Mouse (Mus musculus) cerebellum, postnatal 25 days (tissue): ENCODE results near the gene Elk3.

ENCODE experiments used
- DNase-seq, 2 experiments: peaks; one replicate each; pipeline ENCODE4 v3.0.0; 2021; ENCODE audit warnings: mixed read lengths in 2 of 2

Elk3 gene

GRCm38 (mm10) chr10:93265833-93266232 is 45.1 kb downstream of the Elk3 start:
- no peak for DNase-seq

DNA sequence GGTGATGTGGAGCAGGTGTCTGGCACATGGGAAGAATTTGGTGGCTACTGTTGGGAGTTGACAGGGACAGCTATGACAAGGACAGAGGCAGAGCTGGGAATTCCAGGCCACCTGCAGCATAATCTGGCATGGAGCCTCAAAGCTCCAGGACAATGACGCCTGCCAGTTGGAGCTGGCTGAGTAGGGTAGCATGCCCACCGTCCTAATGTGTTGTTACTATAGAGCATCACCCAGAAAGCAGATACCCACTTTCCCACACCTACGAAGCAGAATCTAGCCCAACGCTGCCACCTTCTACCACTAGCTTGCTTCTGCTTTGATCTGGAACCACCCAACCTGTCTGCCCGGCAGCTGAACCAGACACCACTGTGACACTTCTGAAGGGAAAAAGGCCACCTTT is 46.9 kb downstream of the Elk3 start:
- peak; percentile 60 to 64 for DNase-seq

DNA sequence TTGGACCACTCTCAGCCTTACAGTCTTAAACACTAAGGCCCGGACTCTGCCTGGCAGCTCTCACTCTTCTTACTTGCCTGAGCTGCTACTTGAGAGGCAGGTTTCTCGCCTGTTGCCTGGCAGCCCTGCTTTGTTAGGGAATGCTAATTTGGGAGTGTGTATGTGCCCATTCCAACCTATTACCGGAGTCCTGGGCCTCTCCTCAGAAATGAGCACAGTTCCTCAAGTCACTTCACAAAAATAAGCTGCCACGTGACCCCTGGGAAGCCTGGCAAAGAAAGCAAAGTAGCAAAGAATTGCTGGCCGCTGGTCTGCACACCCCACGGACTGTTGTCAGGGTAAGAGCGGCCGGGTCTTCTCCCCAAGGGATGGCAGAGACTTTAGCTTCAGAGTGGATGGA is 47.5 kb downstream of the Elk3 start:
- DNase-seq, result no peak

DNA sequence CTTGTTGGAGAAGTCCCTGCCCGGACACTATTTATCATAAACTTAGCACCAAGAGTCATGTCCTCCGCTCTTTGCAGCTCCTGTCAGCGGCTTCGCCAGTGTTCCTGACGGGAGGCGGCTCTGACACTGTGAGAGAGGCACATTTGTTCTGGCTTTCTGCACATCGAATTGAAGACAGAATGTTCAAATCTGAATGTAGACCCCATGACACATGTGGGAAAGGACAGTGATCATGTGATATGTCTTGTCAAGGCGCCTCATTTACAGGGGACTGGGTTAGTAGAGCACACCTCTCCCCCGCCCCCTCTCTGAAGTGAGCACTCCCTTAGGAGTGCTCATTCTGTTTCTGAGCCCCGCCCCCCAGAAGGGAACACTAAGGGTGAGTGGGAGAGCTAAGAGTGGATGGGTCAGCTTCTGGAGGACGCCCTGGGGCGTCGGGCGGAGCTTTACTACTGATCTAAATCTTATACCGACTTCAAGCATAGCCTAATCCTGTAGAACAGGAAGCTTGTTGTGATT is 48.9 kb downstream of the Elk3 start:
- peak in 1 of 2 experiments; percentile 60 for DNase-seq

GRCm38 (mm10) chr10:93261132-93261980 is 49.6 kb downstream of the Elk3 start:
- peak; percentile 75 to 80 for DNase-seq

DNA sequence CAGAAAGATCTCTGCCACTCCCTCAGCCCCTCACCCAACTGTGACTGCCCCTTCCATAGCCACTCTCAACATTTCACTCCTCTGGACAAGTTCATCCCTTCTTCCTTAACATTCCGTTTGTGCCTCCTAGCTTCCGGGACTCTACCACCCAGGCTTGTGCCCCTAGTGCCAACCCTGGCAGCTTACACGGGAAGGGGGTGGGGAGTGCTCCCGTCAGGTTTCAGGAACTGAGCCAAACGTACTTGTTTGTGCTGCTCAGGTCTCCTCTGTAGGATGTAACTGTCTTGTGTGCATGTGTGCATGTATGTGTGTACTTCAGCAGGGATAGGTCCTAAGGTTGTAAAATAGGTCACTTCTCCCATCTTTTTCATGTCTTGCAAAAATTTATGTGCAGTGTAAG is 51.1 kb downstream of the Elk3 start:
- peak in 1 of 2 experiments; percentile 34 for DNase-seq

DNA sequence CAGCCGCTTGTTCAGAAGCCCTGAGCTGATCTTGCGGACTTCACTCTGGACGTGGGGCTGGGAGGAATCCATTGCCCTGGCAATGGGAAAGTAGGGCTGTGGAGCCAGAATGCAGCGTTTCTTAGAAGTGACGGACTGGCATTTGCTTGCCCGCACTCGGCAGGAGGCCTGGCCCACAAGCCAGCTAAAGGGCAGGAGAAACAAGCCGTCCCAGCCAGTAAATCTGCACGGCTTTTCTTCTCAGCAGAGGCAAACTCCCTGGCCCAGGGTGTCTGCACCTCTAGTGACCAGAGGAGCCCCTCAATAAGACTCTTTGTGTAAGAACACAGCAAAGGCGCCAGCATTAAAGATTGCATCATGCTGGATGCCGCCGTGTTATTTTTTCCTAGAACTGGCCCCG is 55.6 kb downstream of the Elk3 start:
- DNase-seq, result peak; percentile 88 to 92

DNA sequence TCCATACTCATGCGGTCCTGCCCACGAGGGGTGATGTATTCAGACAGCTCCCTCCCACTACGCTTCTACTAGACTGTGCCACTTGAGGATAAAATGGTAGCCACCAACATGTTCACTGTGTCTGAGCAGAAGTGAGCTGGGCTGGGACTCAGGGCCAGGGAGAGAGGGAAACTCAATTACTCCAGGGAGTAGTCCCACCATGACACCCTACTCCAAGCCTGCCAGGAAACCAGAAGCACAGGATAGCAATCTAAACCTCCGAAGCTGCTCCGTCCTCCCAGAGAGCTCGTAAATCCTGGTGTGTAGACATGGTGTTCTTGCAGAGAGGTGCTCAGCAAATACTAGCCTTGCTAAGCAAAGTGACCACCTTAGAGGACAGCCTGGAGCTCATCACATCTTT is 57.8 kb downstream of the Elk3 start:
- no peak for DNase-seq

DNA sequence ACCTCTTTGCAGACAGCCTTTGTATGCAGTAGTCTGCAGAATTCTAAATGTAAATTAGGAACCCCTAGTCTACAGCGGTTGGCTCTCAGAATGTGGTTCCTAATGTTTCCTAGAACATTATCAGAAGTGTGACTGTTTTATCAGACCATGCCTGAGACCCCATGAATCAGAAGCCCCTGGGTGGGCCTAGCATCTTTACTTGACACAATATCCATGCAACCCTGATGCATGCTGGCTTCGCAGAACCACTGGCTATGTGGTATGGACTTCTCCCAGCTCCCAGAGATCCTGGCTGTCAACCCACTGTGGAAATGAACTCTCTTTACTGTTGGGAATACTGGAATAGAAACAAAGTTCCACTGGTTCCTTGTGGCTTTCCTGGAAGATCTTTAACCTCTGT is 58.3 kb downstream of the Elk3 start:
- no peak for DNase-seq

- DNase-seq, result peak; percentile 58 to 72
Observed at GRCm38 (mm10) chr10:93251426-93251825, 59.5 kb downstream of the Elk3 start.

DNA sequence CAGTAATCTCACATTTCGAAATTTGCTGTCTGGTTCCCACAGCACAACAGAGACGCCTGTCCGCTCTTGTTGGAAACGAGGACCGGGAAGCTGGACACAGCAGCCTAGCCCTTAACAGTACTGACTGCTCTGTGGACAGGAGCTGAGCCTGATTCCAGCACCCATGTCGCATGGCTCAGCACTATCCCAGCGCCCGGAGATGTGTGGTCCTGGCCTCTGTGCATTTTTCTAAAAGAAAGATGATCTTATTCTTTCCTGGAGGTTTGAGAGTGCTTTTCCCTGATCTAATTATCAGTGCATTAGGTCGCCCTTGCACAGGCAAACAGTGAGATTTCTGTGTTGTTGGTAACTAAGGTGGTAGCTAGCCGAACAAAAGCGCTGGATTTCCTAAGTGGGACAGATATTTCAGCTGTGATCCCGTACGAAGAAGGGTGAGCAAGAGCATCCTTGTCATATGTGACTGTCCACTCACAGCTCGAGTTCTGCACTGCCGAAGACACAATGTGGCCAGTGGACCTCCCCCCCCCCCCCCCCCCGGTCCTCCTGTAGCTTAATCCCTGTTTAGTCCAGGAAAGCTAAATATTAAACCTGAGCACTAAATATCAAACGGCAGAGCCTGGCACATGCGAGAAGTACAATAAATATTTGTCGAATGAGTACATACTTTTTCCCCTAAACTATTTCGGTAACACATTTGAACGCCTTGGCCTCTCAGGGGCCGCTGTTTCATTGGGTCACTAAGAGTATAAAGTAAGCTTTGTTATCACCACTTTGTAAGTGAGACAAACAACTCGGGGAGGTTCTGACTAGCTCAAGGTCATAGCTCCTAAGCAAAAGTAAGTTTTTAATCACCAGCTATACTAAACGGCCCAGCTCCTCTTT is 60.3 kb downstream of the Elk3 start:
- DNase-seq, result no peak

DNA sequence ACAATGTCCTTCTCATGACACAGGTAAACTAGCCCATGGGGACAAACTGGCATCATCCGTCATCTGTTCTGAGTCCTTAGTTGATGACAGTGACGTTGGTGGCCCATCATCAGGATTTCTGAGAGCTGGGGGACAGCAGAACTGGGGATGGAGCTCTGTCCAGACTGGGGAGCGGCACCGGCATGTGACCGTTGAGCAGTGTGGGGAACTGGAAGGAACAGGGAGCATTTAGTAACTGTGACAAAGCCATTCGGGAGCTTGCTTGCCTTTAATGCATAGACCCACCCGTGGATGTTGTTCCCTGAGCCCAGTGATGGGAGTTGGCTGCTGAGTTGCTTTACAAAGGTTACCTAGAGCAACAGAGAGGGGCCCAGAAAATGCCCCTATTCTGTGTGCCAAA is 61.0 kb downstream of the Elk3 start:
- no peak for DNase-seq

DNA sequence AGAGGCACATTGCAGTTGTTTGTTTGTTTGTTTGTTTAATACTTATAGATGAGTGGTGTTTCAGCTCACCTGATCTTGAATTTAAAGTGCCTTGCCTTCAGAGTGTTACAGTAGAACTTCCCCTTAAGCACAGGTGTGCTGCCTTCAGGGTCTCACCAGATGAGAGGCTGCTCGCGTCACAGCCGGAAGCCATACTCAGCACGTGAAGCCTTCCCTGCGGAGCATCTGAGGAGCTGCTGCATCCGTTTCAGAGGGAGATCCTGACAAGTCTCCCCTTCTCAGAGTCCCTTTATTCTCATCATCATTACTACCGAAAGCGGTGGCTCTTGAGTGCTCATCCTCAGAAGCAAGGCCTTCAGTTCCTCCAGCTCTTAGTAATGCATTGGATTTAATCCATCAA is 62.5 kb downstream of the Elk3 start:
- DNase-seq, result no peak

DNA sequence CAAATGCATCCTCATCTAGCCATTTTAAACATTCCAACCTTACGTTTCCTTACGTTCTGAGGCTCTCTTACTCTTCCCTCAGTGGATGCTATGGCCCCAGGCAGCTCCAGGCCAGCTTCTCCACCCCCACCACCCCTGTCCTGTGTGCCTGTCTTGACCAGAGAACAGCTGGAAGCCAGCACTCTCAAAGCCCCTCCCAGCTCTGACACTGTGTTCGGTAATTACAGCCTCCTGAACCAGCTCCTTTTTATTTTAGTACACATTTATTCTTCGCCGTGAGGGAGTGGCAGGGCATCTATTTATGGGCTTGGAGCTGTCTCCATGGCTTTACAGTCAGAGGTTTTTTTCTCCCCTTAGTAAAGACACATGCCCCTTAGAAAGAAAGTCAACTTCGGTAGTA is 63.0 kb downstream of the Elk3 start:
- DNase-seq, result no peak

- no peak for DNase-seq
Observed at GRCm38 (mm10) chr10:93247422-93247821, 63.5 kb downstream of the Elk3 start.

DNA sequence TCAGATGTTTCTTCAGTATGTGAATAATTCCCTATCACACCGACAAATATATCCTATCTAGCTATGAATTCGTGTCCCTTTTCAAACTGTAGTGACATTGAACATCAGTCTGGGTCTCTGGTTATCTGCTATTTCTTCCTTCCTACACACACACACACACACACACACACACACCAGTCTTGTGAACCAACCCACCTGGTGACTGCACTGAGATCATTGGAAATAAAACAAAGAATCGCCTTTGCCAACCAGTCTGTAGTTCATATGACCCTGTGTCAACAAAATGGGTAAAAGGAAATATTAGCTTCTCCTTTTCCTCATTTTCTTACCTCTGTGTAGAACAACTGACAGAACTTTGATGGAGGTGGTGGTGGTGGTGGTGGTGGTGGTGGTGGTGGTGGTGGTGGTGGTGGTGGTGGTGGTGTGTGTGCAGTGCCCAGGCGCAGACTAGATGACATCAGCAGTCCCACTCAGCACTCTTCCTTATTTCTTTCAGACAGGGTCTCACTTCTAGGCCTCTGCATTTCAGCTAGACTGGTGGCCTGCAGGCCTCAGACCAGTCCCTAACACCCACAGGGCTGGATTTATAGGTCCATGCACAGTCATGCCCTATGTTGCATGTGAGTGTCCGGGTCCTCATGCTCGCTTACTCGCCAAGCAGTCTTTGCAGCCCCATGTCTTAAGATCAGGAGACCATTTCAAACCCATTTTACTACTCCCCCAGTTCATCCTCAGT is 64.6 kb downstream of the Elk3 start:
- no peak for DNase-seq

- DNase-seq, result no peak
Observed at GRCm38 (mm10) chr10:93244209-93244705, 66.7 kb downstream of the Elk3 start.

DNA sequence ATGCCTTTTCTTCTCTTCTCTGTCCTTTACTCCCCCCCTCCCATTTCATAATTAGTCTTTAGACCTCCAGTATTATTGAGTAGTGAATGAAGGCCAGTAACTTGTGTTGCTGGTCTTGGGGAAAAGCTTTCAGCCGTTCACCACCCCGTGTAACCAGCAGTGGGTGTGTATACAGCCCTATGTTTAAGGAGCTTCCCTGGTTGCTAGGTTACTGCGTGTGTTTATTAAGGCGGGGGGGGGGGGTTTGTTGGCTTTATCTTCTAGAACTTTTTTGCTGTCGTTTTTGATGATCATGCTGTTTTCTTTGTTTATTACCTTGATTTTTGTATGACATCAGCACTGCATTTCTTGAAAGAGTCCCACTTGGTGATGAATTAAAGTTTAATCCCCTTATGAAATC is 68.1 kb downstream of the Elk3 start:
- DNase-seq, result no peak

GRCm38 (mm10) chr10:93242208-93242607 is 68.7 kb downstream of the Elk3 start:
- DNase-seq, result no peak

DNA sequence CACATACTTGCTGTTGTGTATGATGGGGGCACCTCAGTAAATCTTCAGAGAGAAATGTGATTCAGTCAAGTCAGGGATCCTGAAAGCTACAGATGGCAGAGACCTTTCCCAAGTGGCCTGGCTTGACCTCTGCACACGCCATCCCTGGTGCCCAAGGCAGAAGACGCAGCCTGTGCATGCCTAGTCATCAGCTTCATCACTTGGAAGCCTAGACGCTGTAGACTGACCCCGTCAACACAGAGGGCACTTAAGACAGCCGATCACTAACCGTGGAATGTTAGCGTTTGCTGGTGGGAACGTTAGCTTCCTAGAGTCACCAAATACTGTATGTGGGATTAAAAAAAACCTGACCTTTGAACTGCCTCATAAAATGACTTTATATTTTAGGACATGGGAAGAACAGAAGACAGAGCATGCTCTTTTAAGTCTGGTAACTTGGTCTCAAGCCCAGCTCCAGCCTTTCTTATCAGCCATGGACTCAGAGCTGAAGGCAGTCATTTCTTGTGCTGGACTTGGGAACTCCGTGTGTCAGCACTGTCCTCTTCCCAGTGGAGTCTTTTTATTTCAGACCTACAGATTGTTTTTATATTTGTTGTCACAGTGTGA is 71.6 kb downstream of the Elk3 start:
- DNase-seq, result no peak

GRCm38 (mm10) chr10:93234692-93235091 is 76.2 kb downstream of the Elk3 start:
- no peak for DNase-seq

DNA sequence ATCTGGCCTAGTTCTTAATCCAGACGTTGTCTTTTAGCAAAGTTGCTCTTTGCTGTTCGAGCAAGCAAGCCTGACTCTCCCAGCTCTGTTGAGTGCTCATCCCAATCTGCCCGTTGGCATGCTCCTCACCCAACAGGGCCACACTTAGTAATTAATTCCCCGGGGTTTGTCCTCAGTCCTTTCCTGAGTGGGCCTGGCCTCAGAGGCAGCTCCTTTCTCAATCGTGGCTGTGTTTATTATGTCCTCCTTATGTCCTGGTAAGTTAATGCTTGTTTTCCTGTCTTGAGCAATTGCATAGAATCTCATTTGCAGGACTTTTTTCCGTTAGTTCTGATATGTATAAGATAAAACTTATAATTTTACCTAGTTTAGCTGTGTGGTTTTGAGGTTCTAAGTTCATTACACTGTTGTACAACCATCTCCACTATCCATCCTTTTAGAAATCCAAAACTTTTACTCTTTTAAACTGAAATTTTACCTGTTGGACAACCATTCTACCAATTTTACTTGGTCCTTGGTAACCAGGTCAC is 77.2 kb downstream of the Elk3 start:
- DNase-seq, result no peak
